Mouse (Mus musculus) heart, adult 2 months (tissue): Measurements from ENCODE around the gene Igf2bp3. TPM values are rescaled to one million over a fixed set of nuclear protein-coding genes. Genes with fewer than 3 reads are reported as not detected.
A peak's percentile ranks its signal among the peaks of the same experiment; 100 is the strongest.

ENCODE experiments used
- DNase-seq, 2 experiments: peaks; one replicate each; pipeline ENCODE4 v3.0.0; 2021
- H3K27ac ChIP-seq: fragments of 200-600 bp; 2 replicates; pipeline ENCODE4 v1.8.1; 2022
- H3K27me3 ChIP-seq: fragments of 200-500 bp; 2 replicates; pipeline ENCODE4 v1.6.1; 2012; ENCODE audit warnings: mild to moderate bottlenecking, low read length, inconsistent platforms, mixed read lengths; ENCODE audit not compliant: control insufficient read depth, insufficient read depth
- H3K36me3 ChIP-seq: fragments of 200-500 bp; 2 replicates; pipeline ENCODE4 v1.6.1; 2012; ENCODE audit warnings: low read length, inconsistent platforms; ENCODE audit not compliant: control insufficient read depth, insufficient read depth
- H3K4me1 ChIP-seq: fragments of 200-500 bp; 2 replicates; pipeline ENCODE4 v1.6.1; 2011; ENCODE audit warnings: low read length; ENCODE audit not compliant: control insufficient read depth, insufficient read depth
- H3K4me3 ChIP-seq: fragments of 200-600 bp; 2 replicates; pipeline ENCODE4 v1.8.1; 2022
- H3K79me2 ChIP-seq: fragments of 200-500 bp; replicated peaks from 2 replicates; pipeline ENCODE4 v1.6.1; 2012; ENCODE audit warnings: mild to moderate bottlenecking, inconsistent platforms, low read length, moderate library complexity, mixed read lengths; ENCODE audit not compliant: control insufficient read depth, insufficient read depth
- H3K9ac ChIP-seq: fragments of 200-500 bp; 2 replicates; pipeline ENCODE4 v1.6.1; 2012; ENCODE audit warnings: low read depth, mild to moderate bottlenecking, control low read depth, inconsistent platforms, low read length, mixed read lengths
- CTCF ChIP-seq: fragments of 200-600 bp; IDR thresholded peaks from 2 replicates; pipeline ENCODE4 v1.8.1; 2022; ENCODE audit warnings: antibody characterized with exemption, mild to moderate bottlenecking, moderate library complexity
- EP300 ChIP-seq: fragments of 200-500 bp; IDR thresholded peaks from 2 replicates; pipeline ENCODE4 v1.6.1; 2011; ENCODE audit warnings: low read depth, low read length, control low read depth; ENCODE audit not compliant: insufficient read depth
- POLR2A ChIP-seq: fragments of 200-500 bp; IDR thresholded peaks from 2 replicates; pipeline ENCODE4 v1.6.1; 2011; ENCODE audit warnings: mild to moderate bottlenecking, low read depth, low read length, control low read depth; ENCODE audit not compliant: insufficient read depth
- WGBS: fragments of 180-500 bp; shearing (Covaris S2); methylation state at CpG from one replicate; pipeline ENCODE4 v1.1.7; 2018; 5-methylcytosine and 5-hydroxymethylcytosine counted together
- intact Hi-C: fragments of 180-260 bp; cut with DNase I; formaldehyde crosslinking; loops from one replicate; pipeline ENCODE4 v1.15.1; 2025
- polyA plus RNA-seq: library from polyadenylated mRNA; depleted of rRNA; stranded (reverse); fragments of >200 nt; gene quantifications from 2 replicates; pipeline ENCODE4 v1.2.3, GENCODE M21; 2012
- total RNA-seq, 2 experiments: library from RNA; stranded (reverse); gene quantifications; 2 replicates each; pipeline ENCODE4 v1.2.3; 2021

Igf2bp3 gene
- total and polyA plus RNA-seq, 3 experiments: not detected

GRCm38 (mm10) chr6:49208297-49208930, 6.3 kb downstream of the Igf2bp3 start:
- H3K9ac ChIP-seq: no peak overlapping the region
- H3K27ac ChIP-seq: no peak overlapping the region
- DNase-seq: peak in 1 of 2 experiments; percentile 13
- H3K4me3 ChIP-seq: no peak overlapping the region; the same call in 1 of the 2 replicates
- H3K27me3 ChIP-seq: peaks cover 3% of the 10 kb centered on the region
- intact Hi-C loops: loop anchor here (1.0 kb wide), 1 partner anchor 151 kb away; no protein-coding TSS in a partner anchor
- no peaks in the 10 kb centered on the region for H3K79me2 ChIP-seq
- no peaks in the 10 kb centered on the region for H3K36me3 ChIP-seq
- 14% methylated on average over 8 of the region's 8 CpGs for WGBS
- no peaks in the 10 kb centered on the region; the same call in 1 of the 2 replicates for H3K4me1 ChIP-seq
- TF ChIP-seq CTCF (peak; percentile 70), EP300 (no peak), POLR2A (no peak)

GRCm38 (mm10) chr6:49206416-49206815, 8.3 kb downstream of the Igf2bp3 start:
- Histone ChIP-seq H3K27ac (no peak overlapping the region), H3K9ac (no peak overlapping the region), H3K36me3 (no peaks in the 10 kb centered on the region), H3K79me2 (no peaks in the 10 kb centered on the region), H3K4me3 (no peak overlapping the region), H3K27me3 (no peaks in the 10 kb centered on the region), H3K4me1 (no peaks in the 10 kb centered on the region; the same call in 1 of the 2 replicates)
- no peak for DNase-seq
- no peak for TF ChIP-seq CTCF
- no peak for TF ChIP-seq EP300
- TF ChIP-seq POLR2A: no peak
- WGBS: 67% methylated on average over 1 of the region's 1 CpGs
- intact Hi-C loops: no loop called here

- TF ChIP-seq CTCF (no peak), POLR2A (no peak), EP300 (no peak)
- Histone ChIP-seq H3K27ac (no peak overlapping the region), H3K27me3 (no peaks in the 10 kb centered on the region), H3K36me3 (no peaks in the 10 kb centered on the region), H3K79me2 (no peaks in the 10 kb centered on the region), H3K9ac (no peak overlapping the region), H3K4me3 (no peak overlapping the region), H3K4me1 (no peaks in the 10 kb centered on the region)
- 93% methylated on average over 10 of the region's 10 CpGs for WGBS
- intact Hi-C loops: no loop called here
- no peak for DNase-seq
Observed at GRCm38 (mm10) chr6:49195188-49195587, 19.6 kb downstream of the Igf2bp3 start.

- intact Hi-C loops: no loop called here
- no peaks in the 10 kb centered on the region for H3K27me3 ChIP-seq
- no peak for TF ChIP-seq CTCF
- no peak for TF ChIP-seq EP300
- H3K79me2 ChIP-seq: no peaks in the 10 kb centered on the region
- no peaks in the 10 kb centered on the region for H3K4me1 ChIP-seq
- no peak for DNase-seq
- no peaks in the 10 kb centered on the region for H3K36me3 ChIP-seq
- WGBS: 95% methylated on average over 4 of the region's 4 CpGs
- no peak overlapping the region for H3K4me3 ChIP-seq
- no peak overlapping the region for H3K27ac ChIP-seq
- no peak overlapping the region for H3K9ac ChIP-seq
Observed at GRCm38 (mm10) chr6:49194536-49194935, 20.2 kb downstream of the Igf2bp3 start.

- TF ChIP-seq CTCF (peak; percentile 70), POLR2A (no peak)
- intact Hi-C loops: loop anchor here (5.0 kb wide), 1 partner anchor 132 kb away; no protein-coding TSS in a partner anchor
- Histone ChIP-seq H3K4me1 (no peaks in the 10 kb centered on the region), H3K79me2 (no peaks in the 10 kb centered on the region), H3K36me3 (no peaks in the 10 kb centered on the region), H3K4me3 (no peak overlapping the region), H3K27ac (no peak overlapping the region), H3K27me3 (no peaks in the 10 kb centered on the region), H3K9ac (no peak overlapping the region)
- DNase-seq: no peak
Observed at GRCm38 (mm10) chr6:49189363-49189762, 25.4 kb downstream of the Igf2bp3 start.

- Histone ChIP-seq H3K27me3 (no peaks in the 10 kb centered on the region), H3K36me3 (no peaks in the 10 kb centered on the region), H3K4me3 (no peak overlapping the region), H3K4me1 (no peaks in the 10 kb centered on the region), H3K9ac (no peak overlapping the region), H3K79me2 (no peaks in the 10 kb centered on the region), H3K27ac (no peak overlapping the region)
- intact Hi-C loops: loop anchor here (5.0 kb wide), 1 partner anchor 130 kb away; no protein-coding TSS in a partner anchor
- TF ChIP-seq CTCF (peak; percentile 29; the same call in 1 of the 2 replicates), POLR2A (no peak)
- DNase-seq: no peak
- 89% methylated on average over 7 of the region's 7 CpGs for WGBS
Observed at GRCm38 (mm10) chr6:49187299-49187698, 27.5 kb downstream of the Igf2bp3 start.
